Mouse (Mus musculus) liver, adult 2 months (tissue): ENCODE data around the gene Sbno2.

Experiments
- CTCF ChIP-seq: fragments of 200-500 bp; IDR thresholded peaks from 2 replicates; pipeline ENCODE4 v1.5.1; 2011; ENCODE audit warnings: low read depth, low read length, control low read depth
- POLR2A ChIP-seq: fragments of 200-500 bp; IDR thresholded peaks from 2 replicates; pipeline ENCODE4 v1.6.1; 2011; ENCODE audit warnings: low read length, control low read depth; ENCODE audit not compliant: insufficient read depth; ENCODE audit errors: extremely low read depth

DNA sequence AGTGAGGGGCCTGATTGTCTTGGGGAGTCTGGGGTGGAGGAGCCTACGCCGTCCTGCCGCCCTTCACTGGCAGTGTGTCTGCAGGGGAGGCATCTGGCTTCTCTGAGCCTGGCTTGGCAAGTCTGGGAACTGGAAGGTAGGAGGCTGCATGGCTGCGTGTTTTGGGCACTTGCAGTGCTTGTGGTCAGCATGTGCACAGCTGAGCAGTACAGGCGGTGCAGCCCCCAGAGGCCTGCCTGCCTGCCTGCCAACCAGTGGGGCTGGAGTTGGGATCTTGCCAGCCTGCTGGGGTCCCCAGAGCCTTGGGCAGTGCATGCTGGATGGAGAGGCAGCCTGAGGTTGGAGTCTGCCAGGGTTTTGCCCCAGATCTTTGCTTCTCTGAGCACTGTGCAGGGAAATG is 42.3 kb downstream of the Sbno2 start:
- TF ChIP-seq CTCF, result no peak
- no peak for TF ChIP-seq POLR2A
